Mouse (Mus musculus): ENCODE measurements around the gene Ccdc42. TPM values are rescaled to one million over a fixed set of nuclear protein-coding genes. Genes with fewer than 3 reads are reported as not detected.

Ccdc42 gene
- total and polyA plus RNA-seq, 3 experiments = not detected

- Histone ChIP-seq H3K36me3 (ENCODE audit: control insufficient read depth in 1 of 2, insufficient read depth in 2 of 2, low read length in 2 of 2) (no peaks in the 10 kb centered on the region), H3K79me2 (ENCODE audit: control insufficient read depth, insufficient read depth, low read length, poor library complexity) (no peaks in the 10 kb centered on the region), H3K9me3 (replicated peaks; ENCODE audit: insufficient read depth, low read length) (no peaks in the 10 kb centered on the region), H3K27me3 (ENCODE audit: control insufficient read depth in 1 of 2, insufficient read depth in 2 of 2, low read length in 2 of 2) (peaks cover 0 to 2% of the 10 kb centered on the region in 2 experiments; a peak in 1 of 4 replicates), H3K9ac (ENCODE audit: control insufficient read depth, low read depth, low read length, poor library complexity, severe bottlenecking) (no peak overlapping the region), H3K27ac (ENCODE audit: control insufficient read depth, low read depth, low read length) (no peak overlapping the region), H3K4me1 (ENCODE audit: control insufficient read depth in 1 of 2, insufficient read depth in 2 of 2, low read length in 2 of 2) (no peaks in the 10 kb centered on the region), H3K4me3 (ENCODE audit: control insufficient read depth in 1 of 2, insufficient read depth in 1 of 2, low read depth in 2 of 2, low read length in 2 of 2) (no peak overlapping the region)
- DNase-seq (ENCODE audit: low read depth, low spot score) = no peak
- TF ChIP-seq GATA1 (IDR thresholded peaks at IDR 0.05; ENCODE audit: low read depth, low read length) (no peak), SMC3 (IDR thresholded peaks at IDR 0.05; ENCODE audit: low read depth, low read length) (no peak), USF1 (IDR thresholded peaks at IDR 0.05; ENCODE audit: low read depth, low read length) (no peak), POLR2AphosphoS5 (IDR thresholded peaks at IDR 0.05; ENCODE audit: borderline replicate concordance, low read depth, low read length) (no peak), ZKSCAN1 (IDR thresholded peaks at IDR 0.05; ENCODE audit: low read depth, low read length) (no peak), NRF1 (IDR thresholded peaks at IDR 0.05; ENCODE audit: insufficient read depth, low read depth, low read length, poor library complexity, severe bottlenecking) (no peak), MAFK (IDR thresholded peaks at IDR 0.05; ENCODE audit: borderline replicate concordance, low read depth, low read length) (no peak)
Measured at GRCm38 (mm10) chr11:68544554-68544953, 42.3 kb upstream of the Ccdc42 start.

GRCm38 (mm10) chr11:68545172-68545571 is 41.6 kb upstream of the Ccdc42 start:
- Histone ChIP-seq H3K79me2 (ENCODE audit: control insufficient read depth, insufficient read depth, low read length, poor library complexity) (no peaks in the 10 kb centered on the region), H3K27me3 (ENCODE audit: control insufficient read depth in 1 of 2, insufficient read depth in 2 of 2, low read length in 2 of 2) (peaks cover 0 to 2% of the 10 kb centered on the region in 2 experiments; a peak in 1 of 4 replicates)

GRCm38 (mm10) chr11:68545682-68546222 is 41.1 kb upstream of the Ccdc42 start:
- Histone ChIP-seq H3K36me3 (ENCODE audit: control insufficient read depth in 1 of 2, insufficient read depth in 2 of 2, low read length in 2 of 2) (no peaks in the 10 kb centered on the region), H3K9me3 (replicated peaks; ENCODE audit: insufficient read depth, low read length) (no peaks in the 10 kb centered on the region), H3K4me3 (ENCODE audit: control insufficient read depth in 1 of 2, insufficient read depth in 1 of 2, low read depth in 2 of 2, low read length in 2 of 2) (no peak overlapping the region), H3K4me1 (ENCODE audit: control insufficient read depth in 1 of 2, insufficient read depth in 2 of 2, low read length in 2 of 2) (no peaks in the 10 kb centered on the region), H3K79me2 (ENCODE audit: control insufficient read depth, insufficient read depth, low read length, poor library complexity) (no peaks in the 10 kb centered on the region), H3K27ac (ENCODE audit: control insufficient read depth, low read depth, low read length) (no peak overlapping the region), H3K9ac (ENCODE audit: control insufficient read depth, low read depth, low read length, poor library complexity, severe bottlenecking) (no peak overlapping the region), H3K27me3 (ENCODE audit: control insufficient read depth in 1 of 2, insufficient read depth in 2 of 2, low read length in 2 of 2) (peaks cover 0 to 2% of the 10 kb centered on the region in 2 experiments; a peak in 1 of 4 replicates)
- no peak for DNase-seq (ENCODE audit: low read depth, low spot score)
- TF ChIP-seq CHD2 (IDR thresholded peaks at IDR 0.05; ENCODE audit: low read length) = no peak
- no peak for TF ChIP-seq ETS1 (IDR thresholded peaks at IDR 0.05; ENCODE audit: low read depth, low read length)

More at GRCm38 (mm10) chr11:68545172-68545571, 41.6 kb upstream of the Ccdc42 start:
- no peak overlapping the region for H3K27ac ChIP-seq (ENCODE audit: control insufficient read depth, low read depth, low read length)
- no peak overlapping the region for H3K4me3 ChIP-seq (ENCODE audit: control insufficient read depth in 1 of 2, insufficient read depth in 1 of 2, low read depth in 2 of 2, low read length in 2 of 2)
- no peak overlapping the region for H3K9ac ChIP-seq (ENCODE audit: control insufficient read depth, low read depth, low read length, poor library complexity, severe bottlenecking)
- no peaks in the 10 kb centered on the region for H3K9me3 ChIP-seq (replicated peaks; ENCODE audit: insufficient read depth, low read length)
- no peak for DNase-seq (ENCODE audit: low read depth, low spot score)
- TF ChIP-seq TCF12 (IDR thresholded peaks at IDR 0.05; ENCODE audit: low read depth, low read length) = no peak
- TF ChIP-seq BHLHE40 (IDR thresholded peaks at IDR 0.05; ENCODE audit: borderline replicate concordance, low read depth, low read length) = no peak
- no peak for TF ChIP-seq SIN3A (IDR thresholded peaks at IDR 0.05; ENCODE audit: low read length)
- TF ChIP-seq NRF1 (IDR thresholded peaks at IDR 0.05; ENCODE audit: insufficient read depth, low read depth, low read length, poor library complexity, severe bottlenecking) = no peak
- TF ChIP-seq MYC (IDR thresholded peaks at IDR 0.05; ENCODE audit: low read depth, low read length) = no peak
- no peak for TF ChIP-seq USF2 (IDR thresholded peaks at IDR 0.05; ENCODE audit: borderline replicate concordance in 1 of 2, insufficient read depth in 1 of 2, low read depth in 1 of 2, low read length in 2 of 2)
- no peak for TF ChIP-seq POLR2AphosphoS5 (IDR thresholded peaks at IDR 0.05; ENCODE audit: borderline replicate concordance, low read depth, low read length)
- no peak for TF ChIP-seq RCOR1 (IDR thresholded peaks at IDR 0.05; ENCODE audit: low read depth, low read length)
- no peak for TF ChIP-seq KAT2A (conservative IDR thresholded peaks at IDR 0.05; ENCODE audit: low read depth, low read length)
- no peaks in the 10 kb centered on the region for H3K36me3 ChIP-seq (ENCODE audit: control insufficient read depth in 1 of 2, insufficient read depth in 2 of 2, low read length in 2 of 2)
- no peaks in the 10 kb centered on the region for H3K4me1 ChIP-seq (ENCODE audit: control insufficient read depth in 1 of 2, insufficient read depth in 2 of 2, low read length in 2 of 2)

Measured in MEL (cell line).